In genomic region chr7:71214500-71215055, GRCm38 (mm10) we compare ENCODE assay signal across 20 mouse cellular contexts.
DNase-seq lines count a peak whose midpoint lies in the region; ATAC-seq lines count a peak whose summit lies in the region.
"Had no signal": no experiment of that assay in that cellular context is flagged by ENCODE, and none has a peak within 500 bp of the region (broad histone marks: within the 10 kb centered on the region; RNA-seq: fewer than 3 reads in every experiment).

No protein-coding gene starts in this region.

- peaks cover 21% of the 10 kb centered on the region for H3K4me1 ChIP-seq in lung, embryonic 16.5 days (replicated peaks; ENCODE audit: control insufficient read depth, insufficient read depth, low read length)
- 0 out of 2 replicates have a peak, but pooled peaks cover 6% of the 10 kb centered on the region for H3K4me1 ChIP-seq in kidney, embryonic 16.5 days (ENCODE audit: insufficient read depth, low read length)
- H3K4me1 ChIP-seq: embryonic facial prominence, embryonic 10.5 days; limb, embryonic 12.5 days; liver, embryonic 12.5 days; midbrain, embryonic 12.5 days had no signal

- peak overlapping the region; percentile 56 for H3K27ac ChIP-seq in lung, embryonic 16.5 days (ENCODE audit: low read length)
- peak overlapping the region; percentile 89 for H3K27ac ChIP-seq in kidney, embryonic 16.5 days (ENCODE audit: low read length)
- H3K27ac ChIP-seq: embryonic facial prominence, embryonic 10.5 days; heart, embryonic 15.5 days; limb, embryonic 12.5 days; liver, embryonic 12.5 days; macrophage; midbrain, embryonic 12.5 days; neural tube, embryonic 13.5 days had no signal

- intact Hi-C loops in heart, postnatal 36 days (cut with DNase I): no loop called here

- no peak overlapping the region for H3K4me2 ChIP-seq in lung, embryonic 16.5 days (ENCODE audit: low read depth, low read length)
- peak overlapping the region; percentile 14; the same call in 1 of the 2 replicates for H3K4me2 ChIP-seq in kidney, embryonic 16.5 days (replicated peaks; ENCODE audit: low read depth, low read length)
- H3K4me2 ChIP-seq: heart, embryonic 15.5 days; limb, embryonic 12.5 days; liver, embryonic 12.5 days; midbrain, embryonic 12.5 days; neural tube, embryonic 13.5 days had no signal

- H3K9me3 ChIP-seq in lung, embryonic 16.5 days (ENCODE audit: control insufficient read depth, low read length): no peaks in the 10 kb centered on the region
- no peaks in the 10 kb centered on the region for H3K9me3 ChIP-seq in kidney, embryonic 16.5 days (ENCODE audit: low read length)
- H3K9me3 ChIP-seq: embryonic facial prominence, embryonic 10.5 days; heart, embryonic 15.5 days; limb, embryonic 12.5 days; liver, embryonic 12.5 days; midbrain, embryonic 12.5 days; neural tube, embryonic 13.5 days had no signal

- no peaks in the 10 kb centered on the region for H3K36me3 ChIP-seq in lung, embryonic 16.5 days (ENCODE audit: control insufficient read depth, insufficient read depth, low read length)
- H3K36me3 ChIP-seq in kidney, embryonic 16.5 days (ENCODE audit: insufficient read depth, low read length): no peaks in the 10 kb centered on the region
- H3K36me3 ChIP-seq: embryonic facial prominence, embryonic 10.5 days; G1E; heart, embryonic 15.5 days; limb, embryonic 12.5 days; liver, embryonic 12.5 days; midbrain, embryonic 12.5 days; neural tube, embryonic 13.5 days had no signal

- no peak overlapping the region for H3K4me3 ChIP-seq in lung, embryonic 16.5 days (ENCODE audit: low read length)
- no peak overlapping the region for H3K4me3 ChIP-seq in kidney, embryonic 16.5 days (ENCODE audit: low read length)
- H3K4me3 ChIP-seq: embryonic facial prominence, embryonic 10.5 days; heart, embryonic 15.5 days; limb, embryonic 12.5 days; liver, embryonic 12.5 days; midbrain, embryonic 12.5 days; neural tube, embryonic 13.5 days had no signal

- 40% methylated on average over 13 of the region's 13 CpGs for WGBS in lung, embryonic 16.5 days
- 49% methylated on average over 13 of the region's 13 CpGs for WGBS in kidney, embryonic 16.5 days

- no peaks in the 10 kb centered on the region for H3K27me3 ChIP-seq in lung, embryonic 16.5 days (ENCODE audit: control insufficient read depth, insufficient read depth, low read depth, low read length)
- no peaks in the 10 kb centered on the region for H3K27me3 ChIP-seq in kidney, embryonic 16.5 days (ENCODE audit: insufficient read depth, low read length)
- H3K27me3 ChIP-seq: heart, embryonic 15.5 days; limb, embryonic 12.5 days; liver, embryonic 12.5 days; midbrain, embryonic 12.5 days; neural tube, embryonic 13.5 days had no signal

- no peak overlapping the region for H3K9ac ChIP-seq in lung, embryonic 16.5 days (ENCODE audit: low read length)
- no peak overlapping the region for H3K9ac ChIP-seq in kidney, embryonic 16.5 days (replicated peaks; ENCODE audit: low read length)
- H3K9ac ChIP-seq: heart, embryonic 15.5 days; limb, embryonic 12.5 days; liver, embryonic 12.5 days; midbrain, embryonic 12.5 days; neural tube, embryonic 13.5 days had no signal

- peak; percentile 39; the same call in 1 of the 2 replicates for ATAC-seq in lung, embryonic 16.5 days (ENCODE audit: low read depth)
- ATAC-seq in kidney, embryonic 16.5 days (ENCODE audit: low FRiP score, low TSS enrichment): peak; percentile 54; the same call in 1 of the 2 replicates
- ATAC-seq: liver, embryonic 12.5 days had no signal

- DNase-seq in heart, adult 11 months: peak; percentile 87
- no peak for DNase-seq in heart, postnatal 36 days
- DNase-seq in lung, postnatal 4 days: no peak
- peak; percentile 30 for DNase-seq in lung, postnatal 10 days
- no peak for DNase-seq in cerebellum, postnatal 36 days
- no peak for DNase-seq in adrenal gland, postnatal 36 days
- DNase-seq: adrenal gland, postnatal 25 days; cerebellum, adult 11-12 months; gastrocnemius, postnatal 10 days; right cerebral cortex, adult 18-20 months had no signal

Comparison
In these comparisons a context has a peak if more than half of its experiments do, and no peak if none do; other contexts are left out.
1. DNase-seq: peak in heart, adult 11 months (single experiment) and lung, postnatal 10 days (single experiment); none in heart, postnatal 36 days (0 of 2), lung, postnatal 4 days (0 of 2), cerebellum, postnatal 36 days (0 of 2) and adrenal gland, postnatal 36 days (0 of 2).